Mouse (Mus musculus) megakaryocyte, embryonic 14.5 days (primary cell): Measurements from ENCODE around the gene Bgn. TPM values are rescaled to one million over a fixed set of nuclear protein-coding genes. Genes with fewer than 3 reads are reported as not detected.

Experiments used
- H3K27me3 ChIP-seq: replicated peaks from 2 replicates; pipeline ENCODE3; 2012; ENCODE audit warnings: inconsistent platforms
- H3K36me3 ChIP-seq: replicated peaks from 2 replicates; pipeline ENCODE3; 2012; ENCODE audit warnings: low read length, inconsistent platforms, mixed read lengths
- H3K4me1 ChIP-seq: 2 replicates; pipeline ENCODE4 v1.6.1; 2012; ENCODE audit warnings: inconsistent platforms
- H3K4me3 ChIP-seq: replicated peaks from 2 replicates; pipeline ENCODE3; 2012; ENCODE audit warnings: moderate library complexity, mild to moderate bottlenecking, inconsistent platforms
- H3K9me3 ChIP-seq: 2 replicates; pipeline ENCODE4 v1.6.1; 2012; ENCODE audit warnings: inconsistent platforms
- FLI1 ChIP-seq: IDR thresholded peaks from 2 replicates; pipeline ENCODE4 v1.6.1; 2012; ENCODE audit warnings: low read length, inconsistent platforms, mixed read lengths
- GATA1 ChIP-seq: IDR thresholded peaks from 3 replicates; pipeline ENCODE4 v1.6.1; 2012; ENCODE audit warnings: mixed read lengths, low read length, inconsistent platforms, borderline replicate concordance
- polyA plus RNA-seq: library from polyadenylated mRNA; stranded (reverse); fragments of >175 nt; gene quantifications from 2 replicates; pipeline ENCODE4 v1.2.3, GENCODE M21; 2012; ENCODE audit warnings: low replicate concordance; ENCODE audit not compliant: insufficient read depth

Gene Bgn
- polyA plus RNA-seq, 1 experiment: not detected

DNA sequence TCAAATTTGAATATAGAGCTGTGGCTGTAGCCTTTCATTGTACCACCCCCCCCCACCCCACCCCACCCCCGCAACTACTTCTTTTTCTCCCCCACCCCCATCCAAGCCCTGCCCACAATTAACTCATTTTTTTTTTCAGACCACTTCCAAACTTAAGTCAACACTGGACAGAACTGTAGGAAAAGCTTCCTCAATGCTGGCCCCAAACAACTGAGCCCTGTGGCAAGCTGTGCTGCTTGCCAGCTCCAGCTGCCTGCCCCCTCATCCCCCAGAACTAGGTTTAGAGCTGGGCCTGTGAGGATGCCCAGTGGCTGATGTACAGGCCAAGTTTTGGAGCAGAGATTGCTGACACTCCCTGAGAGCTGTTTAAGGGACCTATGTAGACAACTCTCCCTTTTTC, 14.7 kb upstream of the Bgn start:
- Histone ChIP-seq H3K27me3 (peaks cover 83% of the 10 kb centered on the region), H3K36me3 (no peaks in the 10 kb centered on the region), H3K4me1 (no peaks in the 10 kb centered on the region; the same call in 1 of the 2 replicates), H3K9me3 (no peaks in the 10 kb centered on the region), H3K4me3 (no peak overlapping the region)
- TF ChIP-seq GATA1 (no peak), FLI1 (no peak)

DNA sequence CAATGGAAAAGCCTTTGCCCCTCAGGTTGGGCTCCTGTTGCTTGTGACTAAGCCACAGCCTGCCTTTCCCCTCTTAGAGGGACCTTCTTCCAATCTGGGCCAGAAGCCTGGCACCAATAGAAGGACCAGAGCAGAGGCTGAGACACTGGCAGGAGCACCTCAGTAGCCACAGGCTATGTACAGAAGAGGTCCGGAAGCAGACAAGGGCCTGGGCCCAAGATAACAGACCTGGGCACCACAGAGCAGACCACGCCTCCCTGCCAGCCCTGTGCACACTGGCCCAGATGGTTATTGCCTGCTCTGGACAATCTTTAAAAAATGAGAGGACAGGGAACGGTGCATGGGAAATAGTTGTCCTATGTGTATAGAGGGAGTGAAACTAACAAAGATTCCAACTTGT, 11.6 kb upstream of the Bgn start:
- H3K9me3 ChIP-seq: no peaks in the 10 kb centered on the region
- no peak for TF ChIP-seq FLI1
- TF ChIP-seq GATA1: no peak
- H3K4me3 ChIP-seq: no peak overlapping the region
- no peaks in the 10 kb centered on the region for H3K36me3 ChIP-seq
- H3K27me3 ChIP-seq: peaks cover 81% of the 10 kb centered on the region
- H3K4me1 ChIP-seq: peaks cover 16% of the 10 kb centered on the region

DNA sequence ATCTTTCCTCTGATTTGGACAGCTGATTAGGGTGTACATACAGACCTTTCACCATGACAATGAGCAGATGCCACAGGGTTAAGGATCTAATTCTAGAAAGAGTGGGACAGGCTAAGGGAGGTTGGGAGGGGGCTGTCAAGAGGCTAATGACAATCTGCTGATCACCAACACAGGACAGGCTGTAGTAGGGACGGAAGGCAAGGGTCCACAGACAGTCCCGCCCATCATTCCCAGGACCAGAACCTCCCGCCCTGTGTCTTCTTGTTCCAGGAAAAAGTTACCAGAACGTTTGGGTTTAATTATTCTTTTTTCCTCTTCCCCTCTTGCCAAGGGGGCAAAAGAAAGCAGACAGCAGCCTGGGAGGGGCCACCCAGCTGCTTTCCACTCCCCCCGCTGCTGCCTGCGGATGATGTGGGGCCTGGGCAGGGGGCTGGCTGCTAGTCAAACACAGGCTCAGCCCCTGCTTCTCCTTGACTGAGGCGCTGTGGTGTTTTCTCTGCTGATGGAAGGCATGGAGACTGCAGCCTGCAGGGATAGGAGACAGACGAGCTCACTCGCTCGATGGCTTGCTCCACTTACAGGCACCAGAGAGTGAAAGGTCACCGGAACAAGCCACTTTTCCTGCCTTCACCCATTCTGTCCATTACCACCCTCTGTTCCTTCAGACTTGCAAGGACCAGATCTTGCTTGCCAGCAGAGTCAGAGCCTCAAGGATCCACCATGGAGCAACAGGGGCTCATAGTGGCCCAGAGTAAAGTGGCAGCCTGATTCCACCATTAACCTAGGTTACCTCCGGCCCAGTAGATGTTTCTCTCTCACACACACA, 8.8 kb upstream of the Bgn start:
- peaks cover 18% of the 10 kb centered on the region for H3K4me1 ChIP-seq
- TF ChIP-seq GATA1: no peak
- no peak for TF ChIP-seq FLI1
- no peaks in the 10 kb centered on the region for H3K9me3 ChIP-seq
- H3K36me3 ChIP-seq: no peaks in the 10 kb centered on the region
- H3K4me3 ChIP-seq: no peak overlapping the region
- H3K27me3 ChIP-seq: peaks cover 80% of the 10 kb centered on the region

- Histone ChIP-seq H3K36me3 (no peaks in the 10 kb centered on the region), H3K4me3 (no peak overlapping the region), H3K27me3 (peaks cover 79% of the 10 kb centered on the region), H3K9me3 (no peaks in the 10 kb centered on the region), H3K4me1 (peaks cover 26% of the 10 kb centered on the region)
- TF ChIP-seq FLI1 (no peak), GATA1 (no peak)
Observed at GRCm38 (mm10) chrX:73475658-73476256, 7.6 kb upstream of the Bgn start.

GRCm38 (mm10) chrX:73476621-73477020, 6.8 kb upstream of the Bgn start:
- no peak overlapping the region for H3K4me3 ChIP-seq

DNA sequence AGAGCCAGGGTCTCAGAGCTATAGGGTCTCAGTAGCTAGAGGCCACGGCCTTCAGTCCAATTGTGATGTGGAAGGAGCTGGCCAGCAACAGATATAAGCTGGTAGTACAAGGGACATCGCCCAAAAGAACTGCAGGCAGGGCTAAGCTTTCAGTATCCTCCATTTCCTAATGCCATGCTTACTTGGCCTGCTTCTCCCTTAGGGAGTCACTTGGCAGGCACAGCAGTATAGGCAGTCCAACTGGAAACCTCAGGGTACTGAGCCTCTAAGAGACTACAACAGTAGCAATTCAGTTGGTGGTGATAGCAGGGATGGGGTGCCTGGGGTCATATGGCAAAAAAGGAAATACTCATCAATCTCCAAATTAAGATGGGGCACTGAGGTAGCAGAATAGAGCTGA, 5.9 kb upstream of the Bgn start:
- H3K4me3 ChIP-seq: no peak overlapping the region
- no peaks in the 10 kb centered on the region for H3K36me3 ChIP-seq
- H3K27me3 ChIP-seq: peaks cover 73% of the 10 kb centered on the region
- H3K9me3 ChIP-seq: no peaks in the 10 kb centered on the region
- TF ChIP-seq GATA1: no peak
- TF ChIP-seq FLI1: no peak
- peaks cover 26% of the 10 kb centered on the region for H3K4me1 ChIP-seq

More at GRCm38 (mm10) chrX:73476621-73477020, 6.8 kb upstream of the Bgn start:
- Histone ChIP-seq H3K9me3 (no peaks in the 10 kb centered on the region), H3K36me3 (no peaks in the 10 kb centered on the region), H3K4me1 (peaks cover 26% of the 10 kb centered on the region), H3K27me3 (peaks cover 77% of the 10 kb centered on the region)
- no peak for TF ChIP-seq FLI1
- TF ChIP-seq GATA1: no peak

- no peaks in the 10 kb centered on the region for H3K36me3 ChIP-seq
- no peak overlapping the region for H3K4me3 ChIP-seq
- H3K9me3 ChIP-seq: no peaks in the 10 kb centered on the region
- TF ChIP-seq FLI1 (no peak), GATA1 (no peak)
- H3K27me3 ChIP-seq: peaks cover 85% of the 10 kb centered on the region
- H3K4me1 ChIP-seq: peaks cover 31% of the 10 kb centered on the region
Observed at GRCm38 (mm10) chrX:73479656-73480055, 3.7 kb upstream of the Bgn start.

- peaks cover 85% of the 10 kb centered on the region for H3K27me3 ChIP-seq
- H3K36me3 ChIP-seq: no peaks in the 10 kb centered on the region
- TF ChIP-seq GATA1 (no peak), FLI1 (no peak)
- peaks cover 29% of the 10 kb centered on the region for H3K4me1 ChIP-seq
- no peaks in the 10 kb centered on the region for H3K9me3 ChIP-seq
- H3K4me3 ChIP-seq: no peak overlapping the region
Observed at GRCm38 (mm10) chrX:73480334-73480733, 3.1 kb upstream of the Bgn start.

GRCm38 (mm10) chrX:73482643-73483483, 539 bp upstream of the Bgn start:
- Histone ChIP-seq H3K27me3 (peaks cover 89% of the 10 kb centered on the region), H3K4me3 (no peak overlapping the region), H3K9me3 (no peaks in the 10 kb centered on the region), H3K4me1 (peaks cover 18% of the 10 kb centered on the region; the same call in 1 of the 2 replicates), H3K36me3 (no peaks in the 10 kb centered on the region)
- TF ChIP-seq FLI1 (no peak), GATA1 (no peak)
